Mouse (Mus musculus) embryonic facial prominence, embryonic 13.5 days (tissue): Measurements from ENCODE around the gene Tmcc3. TPM values are rescaled to one million over a fixed set of nuclear protein-coding genes. Genes with fewer than 3 reads are reported as not detected.

Experiments used
- ATAC-seq: fragments of 200-750 bp; cut with Nextera tagmentation; 2 replicates; pipeline ENCODE4 v1.8.0; 2017; ENCODE audit warnings: low read depth; ENCODE audit not compliant: insufficient number of reproducible peaks, insufficient read depth, low FRiP score, low TSS enrichment
- H3K27ac ChIP-seq: fragments of 300-500 bp; sonication (generic); 2 replicates; pipeline ENCODE4 v1.5.1; 2015; ENCODE audit warnings: moderate library complexity, mild to moderate bottlenecking, inconsistent platforms
- H3K27me3 ChIP-seq: fragments of 300-500 bp; sonication (generic); 2 replicates; pipeline ENCODE4 v1.6.1; 2015; ENCODE audit warnings: mild to moderate bottlenecking, inconsistent platforms
- H3K36me3 ChIP-seq: fragments of 300-500 bp; sonication (generic); 2 replicates; pipeline ENCODE4 v1.6.1; 2015; ENCODE audit warnings: mild to moderate bottlenecking, inconsistent platforms
- H3K4me1 ChIP-seq: fragments of 300-500 bp; sonication (generic); 2 replicates; pipeline ENCODE4 v1.6.1; 2015; ENCODE audit warnings: inconsistent platforms
- H3K4me2 ChIP-seq: fragments of 300-500 bp; sonication (generic); 2 replicates; pipeline ENCODE4 v1.6.1; 2015; ENCODE audit warnings: moderate library complexity, mild to moderate bottlenecking, inconsistent platforms
- H3K4me3 ChIP-seq: fragments of 300-500 bp; sonication (generic); 2 replicates; pipeline ENCODE4 v1.5.1; 2015; ENCODE audit warnings: mild to moderate bottlenecking, inconsistent platforms
- H3K9ac ChIP-seq: fragments of 300-500 bp; sonication (generic); 2 replicates; pipeline ENCODE4 v1.6.1; 2015; ENCODE audit warnings: mild to moderate bottlenecking, inconsistent platforms
- H3K9me3 ChIP-seq: fragments of 300-500 bp; sonication (generic); 2 replicates; pipeline ENCODE4 v1.6.1; 2016; ENCODE audit warnings: inconsistent platforms
- WGBS: fragments of 180-500 bp; shearing (Covaris S2); methylation state at CpG from one replicate; pipeline ENCODE4 v1.1.7; 2015; ENCODE audit warnings: mixed read lengths; 5-methylcytosine and 5-hydroxymethylcytosine counted together
- polyA plus RNA-seq: library from polyadenylated mRNA; unstranded; fragments of >200 nt; fragmentation: Nextera tagmentation; extraction: Ambion mirVana; gene quantifications from 2 replicates; pipeline ENCODE4 v1.2.1, GENCODE M21; 2015

Gene Tmcc3
- polyA plus RNA-seq, 1 experiment from 2014 or later = 5.9 TPM

DNA sequence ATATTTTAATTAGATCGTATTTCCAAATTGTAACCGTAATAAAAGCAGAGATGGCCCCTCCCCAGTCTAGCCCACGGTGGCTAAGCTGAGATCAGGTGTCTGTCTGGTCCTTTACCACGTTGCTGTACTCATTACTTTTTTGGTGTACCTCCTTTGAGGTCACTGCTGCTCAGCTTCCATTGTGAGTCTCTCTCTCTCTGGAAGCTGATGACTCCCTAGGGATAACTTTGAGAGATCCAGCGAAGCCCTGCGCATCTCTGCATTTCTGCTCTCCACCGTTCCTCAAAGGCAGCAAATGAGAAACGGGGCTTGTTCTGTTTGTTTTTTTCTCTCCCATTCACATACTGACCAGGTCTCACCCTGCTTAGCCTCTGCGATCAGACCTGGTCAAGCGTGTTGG lies 23.3 kb downstream of the Tmcc3 start:
- no peak overlapping the region for H3K9ac ChIP-seq
- ATAC-seq = no peak
- H3K4me3 ChIP-seq = no peak overlapping the region
- no peaks in the 10 kb centered on the region for H3K27me3 ChIP-seq
- no peaks in the 10 kb centered on the region for H3K36me3 ChIP-seq
- 75% methylated on average over 10 of the region's 10 CpGs for WGBS
- H3K27ac ChIP-seq = no peak overlapping the region
- peaks cover 5% of the 10 kb centered on the region for H3K4me1 ChIP-seq
- no peaks in the 10 kb centered on the region for H3K9me3 ChIP-seq
- H3K4me2 ChIP-seq = no peak overlapping the region

DNA sequence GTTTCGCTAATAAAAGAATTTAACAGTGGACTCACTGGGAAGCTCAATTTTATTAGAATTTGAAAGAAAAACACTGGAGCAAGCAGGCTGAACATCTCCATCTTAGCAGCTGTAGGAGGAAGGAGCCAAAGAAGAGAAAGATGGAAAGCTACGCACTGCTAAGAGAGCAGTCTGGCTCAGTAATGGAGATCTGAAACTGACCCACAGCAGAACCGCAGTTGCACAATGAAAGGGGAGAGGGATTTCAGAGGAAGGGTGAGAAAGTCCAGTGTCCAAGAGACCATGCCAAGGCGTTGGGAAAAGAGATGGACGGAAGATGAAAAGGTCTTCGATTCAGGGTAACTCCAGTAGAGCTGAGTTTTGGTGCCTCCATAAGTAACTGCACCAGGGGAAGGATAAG lies 24.3 kb downstream of the Tmcc3 start:
- Histone ChIP-seq H3K27ac (no peak overlapping the region), H3K4me3 (no peak overlapping the region), H3K9me3 (no peaks in the 10 kb centered on the region), H3K4me2 (no peak overlapping the region), H3K4me1 (no peaks in the 10 kb centered on the region), H3K27me3 (peaks cover 5% of the 10 kb centered on the region; the same call in 1 of the 2 replicates), H3K9ac (no peak overlapping the region), H3K36me3 (no peaks in the 10 kb centered on the region)
- WGBS = 84% methylated on average over 6 of the region's 6 CpGs
- ATAC-seq = no peak

DNA sequence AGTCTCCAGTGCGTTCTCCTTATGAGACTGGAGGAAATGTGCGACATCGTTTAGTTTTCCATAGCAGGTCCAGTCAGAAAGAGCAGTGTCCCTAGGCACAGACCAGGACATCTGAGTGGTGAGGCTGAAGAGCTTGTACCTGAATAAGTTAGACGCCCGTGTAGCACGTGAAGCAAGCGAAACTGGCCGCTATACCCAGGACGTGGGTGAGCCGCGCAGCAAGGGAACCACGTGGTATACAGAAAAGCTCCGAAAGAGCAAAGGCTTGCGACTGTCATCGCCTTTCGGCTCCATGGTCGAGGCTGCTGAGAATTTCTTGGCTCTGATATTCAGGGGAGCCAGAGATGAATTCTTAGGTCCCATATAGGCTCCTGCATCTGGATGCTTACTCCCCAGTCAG lies 29.8 kb downstream of the Tmcc3 start:
- H3K27ac ChIP-seq = no peak overlapping the region
- no peak overlapping the region for H3K4me3 ChIP-seq
- WGBS = 64% methylated on average over 17 of the region's 17 CpGs
- peaks cover 5% of the 10 kb centered on the region; the same call in 1 of the 2 replicates for H3K27me3 ChIP-seq
- peak overlapping the region; percentile 26 for H3K4me2 ChIP-seq
- no peaks in the 10 kb centered on the region for H3K36me3 ChIP-seq
- H3K9ac ChIP-seq = no peak overlapping the region
- H3K9me3 ChIP-seq = no peaks in the 10 kb centered on the region
- no peak for ATAC-seq
- 0 out of 2 replicates have a peak, but pooled peaks cover 10% of the 10 kb centered on the region for H3K4me1 ChIP-seq

DNA sequence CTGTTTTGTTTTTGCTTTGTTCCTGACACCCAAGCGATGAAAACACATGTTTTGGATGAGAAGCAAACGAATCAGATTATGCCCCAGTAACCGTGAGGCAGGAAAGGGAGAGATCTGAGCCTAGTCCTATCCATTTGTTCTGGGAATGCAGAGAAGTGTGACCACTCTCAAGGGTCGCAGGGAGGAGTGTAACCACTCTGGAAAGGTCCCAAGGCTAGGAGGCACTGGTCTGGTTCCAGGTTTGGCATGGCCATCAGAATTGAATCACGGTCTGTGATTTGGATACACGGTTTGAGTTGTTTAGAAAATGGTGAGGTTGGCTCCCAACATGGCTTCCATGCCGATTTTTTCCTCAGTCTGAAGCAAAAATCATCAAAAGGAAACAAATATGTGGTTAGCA lies 30.5 kb downstream of the Tmcc3 start:
- 52% methylated on average over 7 of the region's 7 CpGs for WGBS
- Histone ChIP-seq H3K27me3 (peaks cover 5% of the 10 kb centered on the region; the same call in 1 of the 2 replicates), H3K4me2 (0 out of 2 replicates have a peak overlapping the region, but pooled peaks have one; percentile 26), H3K36me3 (no peaks in the 10 kb centered on the region), H3K4me3 (no peak overlapping the region), H3K9ac (no peak overlapping the region), H3K4me1 (0 out of 2 replicates have a peak, but pooled peaks cover 10% of the 10 kb centered on the region), H3K27ac (no peak overlapping the region), H3K9me3 (no peaks in the 10 kb centered on the region)
- no peak for ATAC-seq

DNA sequence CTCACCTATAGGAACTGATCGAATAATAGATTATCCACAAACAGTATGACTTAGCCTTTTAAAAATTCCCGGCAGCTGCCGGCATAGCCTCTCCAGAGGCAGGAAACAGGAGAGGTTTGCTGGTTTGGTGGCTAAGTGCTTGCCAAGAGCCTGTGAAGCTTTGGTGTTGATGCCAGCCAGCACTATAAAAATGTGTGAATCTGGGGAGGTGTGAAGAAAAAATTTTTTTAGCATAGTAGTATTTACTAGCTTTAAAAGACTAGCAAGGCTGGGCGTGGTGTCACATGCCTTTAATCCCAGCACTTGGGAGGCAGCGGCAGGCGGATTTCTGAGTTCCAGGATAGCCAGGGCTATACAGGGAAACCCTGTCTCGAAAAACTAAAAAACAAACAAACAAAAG lies 31.8 kb downstream of the Tmcc3 start:
- Histone ChIP-seq H3K4me2 (no peak overlapping the region), H3K4me1 (0 out of 2 replicates have a peak, but pooled peaks cover 10% of the 10 kb centered on the region), H3K4me3 (no peak overlapping the region), H3K36me3 (no peaks in the 10 kb centered on the region), H3K27me3 (peaks cover 5% of the 10 kb centered on the region; the same call in 1 of the 2 replicates), H3K9ac (no peak overlapping the region), H3K27ac (no peak overlapping the region), H3K9me3 (no peaks in the 10 kb centered on the region)
- WGBS = 86% methylated on average over 7 of the region's 7 CpGs
- ATAC-seq = no peak

DNA sequence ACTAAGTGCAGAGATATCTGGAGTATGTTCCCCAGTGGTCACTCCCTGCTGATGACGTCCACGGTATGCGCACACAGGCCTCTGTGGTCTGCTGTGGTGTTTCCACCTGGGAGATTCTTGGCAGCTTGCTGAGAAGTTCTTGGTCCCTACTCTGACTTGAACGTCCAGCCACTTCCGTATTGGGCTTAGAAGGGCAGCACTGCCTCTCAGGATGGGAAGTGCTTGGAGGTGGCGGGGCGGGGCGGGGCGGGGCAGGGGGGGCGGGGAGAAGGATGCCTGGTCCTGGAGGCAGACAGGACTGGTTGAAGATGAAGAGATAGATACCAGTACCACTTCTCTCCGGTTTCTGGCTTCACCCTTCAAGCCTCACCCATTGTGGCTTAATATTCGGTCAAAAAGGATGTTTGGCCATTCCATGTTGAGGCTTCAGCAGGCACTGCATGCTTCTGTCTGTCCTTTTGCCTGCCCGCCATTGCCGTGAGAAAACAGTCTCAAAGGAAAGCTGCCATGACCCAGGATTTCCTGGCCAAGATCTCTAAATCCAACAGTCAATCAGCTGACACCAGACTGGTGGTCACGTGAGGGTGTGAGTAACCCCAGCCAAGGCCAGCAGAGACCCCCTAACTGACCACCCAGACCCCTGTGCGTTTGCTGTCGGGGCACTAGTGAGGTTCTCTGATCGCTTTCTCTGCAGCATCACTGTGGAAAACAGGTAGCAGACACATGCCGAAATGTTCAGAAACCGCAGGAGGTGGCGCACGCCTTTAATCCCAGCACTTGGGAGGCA lies 33.1 kb downstream of the Tmcc3 start:
- H3K4me3 ChIP-seq = no peak overlapping the region
- no peaks in the 10 kb centered on the region for H3K9me3 ChIP-seq
- no peak overlapping the region for H3K27ac ChIP-seq
- H3K4me2 ChIP-seq = peak overlapping the region; percentile 16; the same call in 1 of the 2 replicates
- 48% methylated on average over 21 of the region's 22 CpGs for WGBS
- H3K4me1 ChIP-seq = 0 out of 2 replicates have a peak, but pooled peaks cover 10% of the 10 kb centered on the region
- no peaks in the 10 kb centered on the region for H3K36me3 ChIP-seq
- ATAC-seq = no peak
- no peak overlapping the region for H3K9ac ChIP-seq
- peaks cover 5% of the 10 kb centered on the region; the same call in 1 of the 2 replicates for H3K27me3 ChIP-seq

DNA sequence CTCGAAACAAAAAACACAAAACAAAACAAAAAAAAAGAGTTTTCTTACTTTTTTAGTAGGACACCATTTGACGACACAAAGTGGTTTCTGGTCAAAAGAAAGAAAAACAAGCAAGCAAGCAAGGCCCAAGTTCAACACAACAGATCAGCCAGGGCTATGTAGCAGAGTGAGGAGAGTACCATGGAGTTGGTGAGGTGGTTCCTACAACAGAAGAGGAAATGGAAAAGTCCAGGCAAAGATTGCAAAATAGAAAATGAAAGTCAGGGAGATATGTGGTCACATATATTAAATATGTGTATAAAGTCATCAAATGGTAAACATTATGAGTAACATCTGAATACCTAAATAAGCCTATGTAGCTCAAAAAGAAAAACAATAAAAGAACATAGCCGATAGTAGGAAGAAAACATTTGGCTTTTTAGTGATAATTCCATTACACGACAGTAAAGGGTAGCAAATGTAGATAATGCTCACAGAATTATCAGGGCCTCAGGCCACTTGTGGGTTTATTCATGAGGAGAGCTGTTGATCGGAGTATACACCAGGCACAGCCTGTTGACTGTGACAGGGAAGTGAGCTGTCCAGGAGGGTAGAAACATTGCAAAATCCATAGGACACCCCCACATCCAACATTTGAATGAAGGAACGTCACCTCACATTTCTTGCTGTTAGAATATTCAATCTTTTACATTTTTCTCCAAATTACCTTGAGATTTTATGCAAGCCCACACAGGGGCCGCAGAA lies 33.9 kb downstream of the Tmcc3 start:
- Histone ChIP-seq H3K4me3 (no peak overlapping the region), H3K9ac (no peak overlapping the region), H3K4me1 (peaks cover 17% of the 10 kb centered on the region; the same call in 1 of the 2 replicates), H3K4me2 (no peak overlapping the region), H3K9me3 (no peaks in the 10 kb centered on the region), H3K27ac (no peak overlapping the region), H3K36me3 (no peaks in the 10 kb centered on the region), H3K27me3 (no peaks in the 10 kb centered on the region)
- no peak for ATAC-seq
- WGBS = 84% methylated on average over 7 of the region's 7 CpGs

DNA sequence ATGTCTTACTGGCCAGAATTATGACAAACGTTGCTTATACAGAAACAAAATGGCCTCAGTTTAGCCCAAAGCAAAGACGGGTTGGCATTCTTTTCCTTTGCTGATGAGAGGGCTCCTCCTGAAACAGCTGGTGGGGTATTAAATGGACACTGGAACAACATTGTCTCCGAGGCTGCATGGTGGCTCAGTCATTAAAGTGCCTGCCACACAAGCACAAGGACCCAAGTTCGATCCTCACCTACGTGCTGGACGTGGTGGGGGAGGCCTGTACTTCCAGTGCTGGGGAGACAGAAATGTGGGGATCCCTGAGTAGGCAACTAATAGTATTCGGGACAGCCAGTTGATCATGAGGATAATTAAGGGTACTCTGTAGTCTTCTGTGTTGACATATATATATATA lies 34.8 kb downstream of the Tmcc3 start:
- 92% methylated on average over 7 of the region's 7 CpGs for WGBS
- no peak for ATAC-seq
- Histone ChIP-seq H3K9ac (no peak overlapping the region), H3K27me3 (no peaks in the 10 kb centered on the region), H3K4me1 (peaks cover 18% of the 10 kb centered on the region; the same call in 1 of the 2 replicates), H3K4me3 (no peak overlapping the region), H3K27ac (no peak overlapping the region), H3K36me3 (no peaks in the 10 kb centered on the region), H3K4me2 (no peak overlapping the region), H3K9me3 (no peaks in the 10 kb centered on the region)

DNA sequence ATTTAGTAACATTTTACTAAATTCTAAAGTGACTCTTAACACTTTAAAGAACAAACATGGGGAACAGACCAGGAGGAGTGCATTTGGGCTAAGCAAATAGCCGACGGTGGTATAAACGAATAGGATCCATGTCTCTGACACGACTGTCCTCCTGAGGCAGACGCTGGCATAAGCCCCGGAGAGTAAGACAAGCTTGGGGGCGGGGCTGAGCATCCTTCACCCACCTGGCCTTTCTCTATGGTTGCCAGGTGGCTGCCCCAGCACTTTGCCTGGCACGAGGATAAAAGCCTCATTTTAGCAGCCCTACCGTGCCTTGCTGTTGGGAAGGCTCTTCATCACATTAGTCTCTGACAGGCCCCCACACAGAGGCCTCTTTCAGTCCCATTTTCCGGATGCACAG lies 35.5 kb downstream of the Tmcc3 start:
- H3K4me1 ChIP-seq = peaks cover 14% of the 10 kb centered on the region; the same call in 1 of the 2 replicates
- 72% methylated on average over 10 of the region's 10 CpGs for WGBS
- H3K4me2 ChIP-seq = no peak overlapping the region
- H3K36me3 ChIP-seq = no peaks in the 10 kb centered on the region
- H3K4me3 ChIP-seq = no peak overlapping the region
- no peak overlapping the region for H3K27ac ChIP-seq
- no peak overlapping the region for H3K9ac ChIP-seq
- no peaks in the 10 kb centered on the region for H3K27me3 ChIP-seq
- no peaks in the 10 kb centered on the region for H3K9me3 ChIP-seq
- no peak for ATAC-seq

DNA sequence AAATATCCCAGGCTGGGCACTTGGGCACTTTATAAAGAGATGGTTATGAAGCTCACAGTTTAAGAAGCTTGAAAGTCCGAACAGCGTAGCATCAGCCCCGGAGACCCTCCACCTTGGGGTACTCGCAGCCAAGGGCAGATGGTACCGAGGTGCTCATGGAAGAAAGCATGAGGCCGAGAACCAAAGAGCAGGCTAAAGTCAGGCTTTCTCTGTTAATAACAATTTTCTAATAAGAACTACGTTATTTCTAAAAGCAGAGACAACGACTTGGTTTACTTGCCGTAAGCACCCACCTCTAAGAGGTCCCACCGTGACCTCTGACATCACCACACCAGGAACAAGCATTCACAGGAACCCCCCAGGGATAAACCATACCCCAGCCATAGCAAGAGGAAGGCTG lies 36.2 kb downstream of the Tmcc3 start:
- H3K4me2 ChIP-seq = no peak overlapping the region
- ATAC-seq = no peak
- no peak overlapping the region for H3K27ac ChIP-seq
- no peaks in the 10 kb centered on the region for H3K36me3 ChIP-seq
- no peak overlapping the region for H3K4me3 ChIP-seq
- H3K9ac ChIP-seq = no peak overlapping the region
- no peaks in the 10 kb centered on the region for H3K9me3 ChIP-seq
- WGBS = 93% methylated on average over 10 of the region's 10 CpGs
- no peaks in the 10 kb centered on the region for H3K27me3 ChIP-seq
- H3K4me1 ChIP-seq = peaks cover 13% of the 10 kb centered on the region; the same call in 1 of the 2 replicates

DNA sequence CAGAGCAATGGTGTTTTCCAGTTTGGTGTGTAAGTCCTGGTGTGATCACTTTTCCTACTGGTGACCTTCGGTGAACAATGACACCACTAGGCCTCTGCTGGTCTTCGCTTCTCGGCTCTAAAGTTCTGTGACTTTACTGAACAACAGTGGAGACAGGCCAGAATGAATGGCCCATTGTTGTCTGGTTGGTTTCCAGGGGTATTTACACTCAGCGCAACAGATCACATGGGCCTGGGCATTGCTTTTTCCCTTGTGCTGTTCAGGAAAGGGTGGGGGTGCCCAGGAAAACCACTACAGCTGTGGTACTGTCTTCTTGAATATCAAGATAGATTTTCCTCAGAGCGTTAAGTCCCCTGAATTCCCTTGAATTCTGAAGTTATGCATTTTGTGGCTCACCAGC lies 38.5 kb downstream of the Tmcc3 start:
- Histone ChIP-seq H3K9me3 (no peaks in the 10 kb centered on the region), H3K27me3 (no peaks in the 10 kb centered on the region), H3K27ac (0 out of 2 replicates have a peak overlapping the region, but pooled peaks have one; percentile 33)

More for the DNA sequence above, 38.5 kb downstream of the Tmcc3 start:
- no peak overlapping the region for H3K9ac ChIP-seq
- 51% methylated on average over 5 of the region's 5 CpGs for WGBS
- no peak for ATAC-seq
- no peak overlapping the region for H3K4me2 ChIP-seq
- no peak overlapping the region for H3K4me3 ChIP-seq
- no peaks in the 10 kb centered on the region for H3K36me3 ChIP-seq
- peaks cover 8% of the 10 kb centered on the region; the same call in 1 of the 2 replicates for H3K4me1 ChIP-seq
